Mouse (Mus musculus) lung, embryonic 15.5 days (tissue): ENCODE measurements around the gene Cadm2. TPM values are rescaled to one million over a fixed set of nuclear protein-coding genes. Genes with fewer than 3 reads are reported as not detected.

Source experiments
- ATAC-seq: fragments of 200-750 bp; cut with Nextera tagmentation; 2 replicates; pipeline ENCODE4 v1.8.0; 2017; ENCODE audit warnings: moderate number of reproducible peaks, borderline replicate concordance; ENCODE audit not compliant: low FRiP score, low TSS enrichment; ENCODE audit errors: extremely low read depth
- H3K27ac ChIP-seq: fragments of 300-500 bp; sonication (generic); 2 replicates; pipeline ENCODE4 v1.5.1; 2015; ENCODE audit warnings: moderate library complexity, mild to moderate bottlenecking, inconsistent platforms
- H3K27me3 ChIP-seq: fragments of 300-500 bp; sonication (generic); 2 replicates; pipeline ENCODE4 v1.6.1; 2015; ENCODE audit warnings: inconsistent platforms
- H3K36me3 ChIP-seq: fragments of 300-500 bp; sonication (generic); 2 replicates; pipeline ENCODE4 v1.6.1; 2015; ENCODE audit warnings: inconsistent platforms
- H3K4me1 ChIP-seq: fragments of 300-500 bp; sonication (generic); 2 replicates; pipeline ENCODE4 v1.6.1; 2015; ENCODE audit warnings: inconsistent platforms
- H3K4me2 ChIP-seq: fragments of 300-500 bp; sonication (generic); 2 replicates; pipeline ENCODE4 v1.6.1; 2015; ENCODE audit warnings: inconsistent platforms, mild to moderate bottlenecking, moderate library complexity
- H3K4me3 ChIP-seq: fragments of 300-500 bp; sonication (generic); 2 replicates; pipeline ENCODE4 v1.5.1; 2015; ENCODE audit warnings: mild to moderate bottlenecking, inconsistent platforms
- H3K9ac ChIP-seq: fragments of 300-500 bp; sonication (generic); 2 replicates; pipeline ENCODE4 v1.6.1; 2015; ENCODE audit warnings: inconsistent platforms
- H3K9me3 ChIP-seq: fragments of 300-500 bp; sonication (generic); 2 replicates; pipeline ENCODE4 v1.6.1; 2016; ENCODE audit warnings: inconsistent platforms
- WGBS: fragments of 180-500 bp; shearing (Covaris S2); methylation state at CpG from one replicate; pipeline ENCODE4 v1.1.7; 2015; 5-methylcytosine and 5-hydroxymethylcytosine counted together
- polyA plus RNA-seq: library from polyadenylated mRNA; unstranded; fragments of >200 nt; fragmentation: Nextera tagmentation; extraction: Ambion mirVana; gene quantifications from 2 replicates; pipeline ENCODE4 v1.2.1, GENCODE M21; 2015

Gene Cadm2
- 0.74 and 1.6 TPM in 2 replicates for polyA plus RNA-seq

- H3K4me3 ChIP-seq = peak within 1 kb of the TSS; percentile 64
- H3K27me3 ChIP-seq = peaks cover 31% of the 10 kb centered on the region
- H3K9me3 ChIP-seq = no peaks in the 10 kb centered on the region
- H3K4me2 ChIP-seq = peak within 1 kb of the TSS; percentile 99
- no peaks in the 10 kb centered on the region for H3K36me3 ChIP-seq
- peak within 1 kb of the TSS; percentile 34 for H3K9ac ChIP-seq
- peaks cover 7% of the 10 kb centered on the region for H3K4me1 ChIP-seq
- ATAC-seq = peak; percentile 100
- no peak within 1 kb of the TSS for H3K27ac ChIP-seq
- 1% methylated on average over 22 of the region's 35 CpGs for WGBS
Observed at GRCm38 (mm10) chr16:67620826-67621505, at the start of gene Cadm2. Gene Cadm2 (minus strand): TSS chr16:67620908.

GRCm38 (mm10) chr16:67646930-67647329 is 26.2 kb upstream of the Cadm2 start:
- H3K9ac ChIP-seq = no peak overlapping the region
- H3K27ac ChIP-seq = no peak overlapping the region
- no peak overlapping the region for H3K4me3 ChIP-seq
- H3K9me3 ChIP-seq = no peaks in the 10 kb centered on the region
- no peak for ATAC-seq
- no peak overlapping the region for H3K4me2 ChIP-seq
- WGBS = 87% methylated on average over 3 of the region's 3 CpGs
- H3K36me3 ChIP-seq = no peaks in the 10 kb centered on the region
- H3K4me1 ChIP-seq = no peaks in the 10 kb centered on the region
- H3K27me3 ChIP-seq = no peaks in the 10 kb centered on the region

GRCm38 (mm10) chr16:67643651-67644050 is 22.9 kb upstream of the Cadm2 start:
- Histone ChIP-seq H3K4me1 (no peaks in the 10 kb centered on the region), H3K36me3 (no peaks in the 10 kb centered on the region), H3K4me2 (no peak overlapping the region), H3K4me3 (no peak overlapping the region), H3K9me3 (no peaks in the 10 kb centered on the region), H3K27ac (no peak overlapping the region), H3K9ac (no peak overlapping the region), H3K27me3 (no peaks in the 10 kb centered on the region)
- WGBS = 86% methylated on average over 4 of the region's 4 CpGs
- no peak for ATAC-seq

- Histone ChIP-seq H3K4me3 (peak overlapping the region; percentile 64), H3K4me2 (peak overlapping the region; percentile 99), H3K4me1 (peaks cover 7% of the 10 kb centered on the region), H3K27me3 (peaks cover 31% of the 10 kb centered on the region), H3K27ac (no peak overlapping the region), H3K36me3 (no peaks in the 10 kb centered on the region), H3K9ac (peak overlapping the region; percentile 34), H3K9me3 (no peaks in the 10 kb centered on the region)
- under 1% methylated on average over 55 of the region's 61 CpGs for WGBS
- peak; percentile 51 for ATAC-seq
Observed at GRCm38 (mm10) chr16:67619906-67620781, 564 bp downstream of the Cadm2 start.

DNA sequence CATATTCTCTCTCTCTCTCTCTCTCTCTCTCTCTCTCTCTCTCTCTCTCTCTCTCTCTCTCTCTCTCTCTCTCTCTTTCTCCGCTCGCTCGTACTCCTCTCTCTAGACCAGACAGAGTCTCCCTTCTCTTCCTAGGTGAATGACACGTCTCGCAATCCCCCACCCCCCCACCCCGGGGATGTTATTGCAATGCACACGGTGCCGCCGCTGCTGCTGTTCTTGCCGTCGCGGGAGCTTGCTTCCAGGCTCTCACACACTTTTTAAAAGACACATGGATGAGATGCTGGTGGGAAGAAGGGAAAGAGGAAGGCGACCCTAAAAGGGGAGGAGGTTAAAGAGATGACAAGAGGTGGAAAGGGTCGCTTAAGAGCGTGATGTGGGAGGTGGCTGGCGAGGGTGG is 1.3 kb downstream of the Cadm2 start:
- peak overlapping the region; percentile 64 for H3K4me3 ChIP-seq
- no peaks in the 10 kb centered on the region for H3K9me3 ChIP-seq
- no peak overlapping the region for H3K27ac ChIP-seq
- H3K36me3 ChIP-seq = no peaks in the 10 kb centered on the region
- H3K4me2 ChIP-seq = peak overlapping the region; percentile 99
- peaks cover 31% of the 10 kb centered on the region for H3K27me3 ChIP-seq
- ATAC-seq = no peak
- H3K9ac ChIP-seq = peak overlapping the region; percentile 34; the same call in 1 of the 2 replicates
- WGBS = under 1% methylated on average over 14 of the region's 16 CpGs
- H3K4me1 ChIP-seq = peaks cover 7% of the 10 kb centered on the region

- peak overlapping the region; percentile 3; the same call in 1 of the 2 replicates for H3K4me3 ChIP-seq
- no peak overlapping the region for H3K4me2 ChIP-seq
Observed at GRCm38 (mm10) chr16:67618817-67619216, 1.9 kb downstream of the Cadm2 start.

DNA sequence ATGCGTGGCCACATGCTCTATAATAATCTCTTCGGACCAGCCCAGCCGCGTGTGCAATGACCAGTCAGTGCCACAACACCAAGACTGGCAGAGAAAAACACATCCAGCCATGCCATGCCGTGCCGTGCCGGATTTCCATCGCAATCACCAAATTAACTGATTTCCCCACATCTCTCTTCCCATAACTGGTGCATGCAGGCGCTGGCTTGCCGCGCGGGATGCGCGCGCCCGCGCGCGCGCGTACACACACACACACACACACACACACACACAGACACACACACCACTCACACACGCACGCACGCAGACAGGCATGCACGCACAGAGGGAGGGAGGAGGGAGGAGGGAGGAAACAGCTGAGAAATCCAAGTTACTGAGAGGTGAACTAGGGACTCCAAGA is 2.9 kb downstream of the Cadm2 start:
- Histone ChIP-seq H3K9ac (no peak overlapping the region), H3K36me3 (no peaks in the 10 kb centered on the region), H3K4me3 (peak overlapping the region; percentile 33), H3K4me2 (peak overlapping the region; percentile 62), H3K4me1 (peaks cover 7% of the 10 kb centered on the region), H3K27me3 (peaks cover 31% of the 10 kb centered on the region), H3K27ac (no peak overlapping the region), H3K9me3 (no peaks in the 10 kb centered on the region)
- WGBS = under 1% methylated on average over 25 of the region's 25 CpGs
- ATAC-seq = no peak

More at GRCm38 (mm10) chr16:67618817-67619216, 1.9 kb downstream of the Cadm2 start:
- H3K36me3 ChIP-seq = no peaks in the 10 kb centered on the region
- H3K27me3 ChIP-seq = peaks cover 31% of the 10 kb centered on the region
- H3K9me3 ChIP-seq = no peaks in the 10 kb centered on the region
- H3K27ac ChIP-seq = no peak overlapping the region
- ATAC-seq = no peak
- WGBS = 14% methylated on average over 13 of the region's 13 CpGs
- peaks cover 7% of the 10 kb centered on the region for H3K4me1 ChIP-seq
- H3K9ac ChIP-seq = no peak overlapping the region

- H3K27me3 ChIP-seq = peaks cover 31% of the 10 kb centered on the region
- H3K4me1 ChIP-seq = peaks cover 7% of the 10 kb centered on the region
- ATAC-seq = no peak
- no peak overlapping the region for H3K4me3 ChIP-seq
- no peaks in the 10 kb centered on the region for H3K9me3 ChIP-seq
- H3K36me3 ChIP-seq = no peaks in the 10 kb centered on the region
- WGBS = 19% methylated on average over 1 of the region's 1 CpGs
- no peak overlapping the region for H3K9ac ChIP-seq
- no peak overlapping the region for H3K27ac ChIP-seq
- no peak overlapping the region for H3K4me2 ChIP-seq
Observed at GRCm38 (mm10) chr16:67617256-67617655, 3.5 kb downstream of the Cadm2 start.

- Histone ChIP-seq H3K9ac (no peak overlapping the region), H3K27me3 (peaks cover 19% of the 10 kb centered on the region), H3K27ac (no peak overlapping the region), H3K36me3 (no peaks in the 10 kb centered on the region), H3K9me3 (no peaks in the 10 kb centered on the region), H3K4me2 (no peak overlapping the region), H3K4me3 (no peak overlapping the region), H3K4me1 (no peaks in the 10 kb centered on the region)
- no peak for ATAC-seq
- WGBS = 28% methylated on average over 2 of the region's 2 CpGs
Observed at GRCm38 (mm10) chr16:67613876-67614275, 6.8 kb downstream of the Cadm2 start.

DNA sequence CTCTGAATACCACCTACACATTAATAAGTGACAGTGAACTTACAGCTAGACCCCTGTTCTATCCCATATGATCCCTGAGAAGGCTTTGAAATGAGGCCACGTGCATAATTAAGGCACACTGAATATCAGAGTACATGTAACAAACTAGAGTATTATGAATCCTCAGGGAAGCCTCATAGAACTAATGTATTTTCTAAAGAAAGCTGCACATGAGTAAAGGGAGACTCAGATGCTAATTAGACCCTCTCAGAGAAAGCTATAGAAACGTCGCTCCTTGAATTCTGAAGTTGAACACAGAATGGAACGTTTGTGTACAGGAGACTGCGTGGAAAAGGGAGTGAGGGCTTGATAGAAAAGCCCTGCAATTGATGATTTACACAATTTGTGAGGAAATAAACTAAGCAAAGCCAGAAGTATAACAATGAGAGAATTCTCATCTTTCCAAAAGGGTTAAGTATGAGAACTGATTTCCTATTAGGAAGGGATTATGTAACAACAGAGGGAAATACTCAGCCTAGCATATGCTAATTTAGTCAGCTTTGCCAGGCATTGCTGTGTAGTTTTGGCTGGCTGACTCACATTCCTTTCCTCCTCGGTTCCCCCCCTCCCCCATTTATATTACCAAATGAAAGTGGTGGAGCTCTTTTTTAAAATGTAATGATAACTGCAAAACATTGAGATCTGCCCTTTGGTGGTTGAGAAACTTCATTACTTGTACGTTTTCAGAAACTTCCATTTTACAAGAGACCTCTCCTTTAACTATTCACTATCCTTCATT is 9.6 kb downstream of the Cadm2 start:
- no peak for ATAC-seq
- no peaks in the 10 kb centered on the region for H3K4me1 ChIP-seq
- no peak overlapping the region for H3K9ac ChIP-seq
- no peaks in the 10 kb centered on the region; the same call in 1 of the 2 replicates for H3K27me3 ChIP-seq
- 42% methylated on average over 7 of the region's 7 CpGs for WGBS
- no peak overlapping the region for H3K4me2 ChIP-seq
- H3K9me3 ChIP-seq = no peaks in the 10 kb centered on the region
- H3K4me3 ChIP-seq = no peak overlapping the region
- no peaks in the 10 kb centered on the region for H3K36me3 ChIP-seq
- H3K27ac ChIP-seq = no peak overlapping the region

GRCm38 (mm10) chr16:67609116-67609515 is 11.6 kb downstream of the Cadm2 start:
- ATAC-seq = no peak
- no peak overlapping the region for H3K9ac ChIP-seq
- H3K27ac ChIP-seq = no peak overlapping the region
- H3K4me3 ChIP-seq = no peak overlapping the region
- no peaks in the 10 kb centered on the region for H3K9me3 ChIP-seq
- H3K4me1 ChIP-seq = no peaks in the 10 kb centered on the region
- no peak overlapping the region for H3K4me2 ChIP-seq
- no peaks in the 10 kb centered on the region for H3K36me3 ChIP-seq
- no peaks in the 10 kb centered on the region for H3K27me3 ChIP-seq
- WGBS = 49% methylated on average over 4 of the region's 4 CpGs
